Mouse (Mus musculus) adrenal gland, adult 2 months (tissue): ENCODE measurements around the gene Slc22a20. TPM values are rescaled to one million over a fixed set of nuclear protein-coding genes. Genes with fewer than 3 reads are reported as not detected.

Source experiments
- DNase-seq: peaks from one replicate; pipeline ENCODE4 v3.0.0; 2021
- long read RNA-seq: library from polyadenylated mRNA; stranded (forward); transcript quantifications from one replicate; pipeline ENCODE4 v2.0.0, GENCODE M21; 2021
- polyA plus RNA-seq: library from polyadenylated mRNA; depleted of rRNA; stranded (reverse); fragments of >200 nt; gene quantifications from 2 replicates; pipeline ENCODE4 v1.2.3, GENCODE M21; 2012; rRNA removed
- total RNA-seq, 2 experiments: library from RNA; stranded (reverse); gene quantifications; 2 replicates each; pipeline ENCODE4 v1.2.3; 2021

Gene Slc22a20
- not detected for total RNA-seq
- not detected in 2 replicates for polyA plus RNA-seq
- long read RNA-seq, result 0 reads

- DNase-seq, result no peak
Measured at GRCm38 (mm10) chr19:5986043-5986442, at the start of gene Slc22a20. Gene Slc22a20 (minus strand): TSS chr19:5986143.

- no peak for DNase-seq
Measured at GRCm38 (mm10) chr19:6030520-6031280, 44.8 kb upstream of the Slc22a20 start.

DNA sequence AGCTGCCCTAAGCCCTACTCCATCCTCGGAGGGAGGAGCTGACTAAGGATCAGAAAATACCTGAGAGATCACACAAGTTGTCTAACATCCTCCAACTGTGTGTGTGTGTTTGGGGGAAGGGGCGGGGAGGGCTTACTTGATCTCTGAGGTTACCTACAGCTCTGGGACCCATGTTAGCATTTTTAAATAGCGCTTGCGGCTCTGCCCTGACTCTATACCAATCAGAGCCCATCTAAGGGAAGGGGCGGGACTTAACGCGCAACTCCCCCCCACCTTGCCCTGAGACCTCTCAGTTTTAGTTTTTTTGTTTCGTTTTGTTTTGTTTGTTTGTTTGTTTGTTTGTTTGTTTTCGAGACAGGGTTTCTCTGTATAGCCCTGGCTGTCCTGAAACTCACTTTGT is 43.5 kb upstream of the Slc22a20 start:
- no peak for DNase-seq

DNA sequence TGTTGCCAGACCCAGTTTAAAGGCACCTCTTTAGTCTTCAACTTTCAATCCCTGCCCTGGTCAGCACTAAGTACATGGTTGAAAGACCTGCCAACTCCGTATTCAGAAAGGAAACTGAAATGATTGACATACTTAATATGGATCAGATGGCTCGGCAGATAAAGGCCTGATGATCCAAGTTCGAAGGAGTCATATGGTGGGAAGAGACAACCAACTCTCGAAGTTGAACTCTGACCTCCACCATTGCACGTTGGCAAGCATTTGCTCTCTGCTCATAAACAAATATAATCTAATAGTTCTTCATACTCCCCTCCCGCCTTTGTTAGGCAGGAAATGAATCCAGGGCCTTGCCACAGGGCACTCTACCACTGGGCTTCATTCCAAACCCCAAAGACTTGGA is 43.0 kb upstream of the Slc22a20 start:
- no peak for DNase-seq

DNA sequence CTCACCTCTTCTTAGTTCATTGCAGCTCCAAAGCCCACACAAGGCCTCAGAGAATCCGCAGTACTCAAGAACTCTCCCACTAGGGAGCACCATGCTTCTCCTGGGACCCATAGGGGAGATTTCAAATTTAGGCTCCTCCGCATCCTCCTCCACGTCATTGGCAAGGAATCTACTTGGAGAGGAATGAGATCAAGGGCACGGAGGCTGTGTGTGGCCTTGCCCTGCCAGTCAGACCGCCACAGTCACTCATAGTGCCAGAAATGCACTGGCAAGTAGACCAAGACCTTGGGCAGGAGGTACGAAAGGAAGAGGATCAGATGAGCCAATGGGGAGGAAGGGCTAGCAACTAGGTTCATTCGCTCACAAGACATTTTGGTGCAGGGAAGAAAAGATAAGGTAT is 38.0 kb upstream of the Slc22a20 start:
- peak; percentile 88 for DNase-seq

- no peak for DNase-seq
Measured at GRCm38 (mm10) chr19:6023059-6023458, 37.1 kb upstream of the Slc22a20 start.

- DNase-seq, result no peak
Measured at GRCm38 (mm10) chr19:6020276-6020675, 34.3 kb upstream of the Slc22a20 start.

- peak; percentile 86 for DNase-seq
Measured at GRCm38 (mm10) chr19:6018142-6019089, 32.5 kb upstream of the Slc22a20 start.

GRCm38 (mm10) chr19:6016532-6016931 is 30.6 kb upstream of the Slc22a20 start:
- DNase-seq, result no peak

GRCm38 (mm10) chr19:6015511-6016315 is 29.8 kb upstream of the Slc22a20 start, which contains the start of gene Capn1:
Gene Capn1 (minus strand): TSS chr19:6015897.
- DNase-seq, result peak; percentile 86

- DNase-seq, result peak; percentile 78
Measured at GRCm38 (mm10) chr19:6014991-6015510, 29.1 kb upstream of the Slc22a20 start.

- no peak for DNase-seq
Measured at GRCm38 (mm10) chr19:6013691-6014090, 27.7 kb upstream of the Slc22a20 start.

- DNase-seq, result no peak
Measured at GRCm38 (mm10) chr19:6009137-6009536, 23.2 kb upstream of the Slc22a20 start.

DNA sequence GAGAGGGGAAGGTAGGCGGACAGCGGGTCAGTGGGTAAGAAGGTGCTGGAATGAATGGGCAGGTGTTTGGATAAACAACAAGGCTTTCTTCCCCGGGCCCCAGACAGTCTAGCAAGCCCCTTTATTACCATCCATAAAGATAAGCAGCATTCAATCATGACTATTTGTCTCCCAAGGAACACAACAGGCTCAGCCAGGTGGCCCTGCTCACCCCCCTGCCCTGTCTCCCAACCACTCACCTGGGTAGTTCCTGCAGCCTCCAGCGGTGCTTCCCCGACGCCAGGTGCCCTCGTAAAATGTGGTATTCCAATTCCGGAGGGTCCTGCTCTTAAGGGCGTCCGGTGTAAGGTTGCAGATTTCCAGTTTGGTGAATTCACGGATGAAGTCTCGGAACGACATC is 21.1 kb upstream of the Slc22a20 start:
- DNase-seq, result no peak

DNA sequence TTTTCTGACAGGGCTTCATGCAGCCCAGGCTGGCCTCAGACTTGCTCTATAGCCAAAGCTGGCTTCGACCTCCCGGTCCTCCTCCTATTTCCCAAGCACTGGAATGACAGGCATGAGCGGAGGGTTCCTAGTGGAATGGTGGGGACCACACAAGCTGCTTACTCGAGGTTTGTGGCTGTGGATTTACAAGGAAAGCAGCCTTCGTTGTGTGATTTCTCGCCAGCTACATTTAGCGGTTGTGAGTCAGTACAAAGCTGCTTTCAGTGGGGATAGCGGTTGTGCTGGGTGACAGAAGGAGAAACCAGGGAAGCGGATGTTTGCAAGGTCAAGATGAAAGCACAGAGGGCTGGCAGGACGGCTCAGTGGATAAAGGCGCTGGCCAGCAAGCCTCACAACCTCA is 19.6 kb upstream of the Slc22a20 start:
- peak; percentile 25 for DNase-seq

DNA sequence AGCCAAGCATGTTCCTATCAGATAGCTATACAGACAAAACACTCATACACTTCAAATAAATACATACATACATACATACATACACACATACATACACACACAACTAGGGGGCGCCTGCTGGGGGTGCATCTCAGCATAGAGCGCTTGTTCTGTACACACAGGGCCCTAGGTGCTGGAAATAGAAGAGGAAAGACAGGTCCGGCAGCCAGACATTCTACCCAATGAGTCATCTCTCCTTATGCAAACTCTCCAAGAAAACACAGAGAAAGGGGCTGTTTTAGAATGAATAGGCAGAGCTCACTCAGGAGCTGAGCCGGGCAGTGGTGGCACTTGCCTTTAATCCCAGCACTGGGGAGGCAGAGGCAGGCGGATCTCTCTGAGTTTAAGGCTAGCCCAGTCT is 14.0 kb upstream of the Slc22a20 start:
- no peak for DNase-seq

GRCm38 (mm10) chr19:5998180-5998579 is 12.2 kb upstream of the Slc22a20 start:
- DNase-seq, result no peak

DNA sequence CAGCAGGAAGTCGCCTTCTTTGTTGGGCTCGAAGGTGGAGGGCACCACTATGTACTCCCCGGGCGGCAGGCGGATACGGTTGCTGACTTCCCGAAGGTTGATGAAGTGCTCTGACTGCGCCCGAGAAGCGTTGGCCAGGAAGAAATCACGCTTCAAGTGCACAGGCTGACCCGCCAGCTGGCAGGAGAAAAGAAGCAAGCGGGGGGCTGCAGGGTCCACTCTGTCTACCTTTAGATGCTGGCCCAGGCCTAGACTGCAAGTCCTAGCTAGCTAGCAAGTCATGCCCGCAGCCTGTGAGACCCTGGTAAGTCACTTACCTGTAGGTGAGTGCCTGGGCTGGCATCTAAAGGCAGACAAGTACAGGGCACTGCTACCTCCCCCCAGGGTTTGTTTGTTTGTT is 8.8 kb upstream of the Slc22a20 start:
- DNase-seq, result no peak

GRCm38 (mm10) chr19:5992012-5992411 is 6.1 kb upstream of the Slc22a20 start:
- no peak for DNase-seq

GRCm38 (mm10) chr19:5991467-5991866 is 5.5 kb upstream of the Slc22a20 start:
- no peak for DNase-seq

DNA sequence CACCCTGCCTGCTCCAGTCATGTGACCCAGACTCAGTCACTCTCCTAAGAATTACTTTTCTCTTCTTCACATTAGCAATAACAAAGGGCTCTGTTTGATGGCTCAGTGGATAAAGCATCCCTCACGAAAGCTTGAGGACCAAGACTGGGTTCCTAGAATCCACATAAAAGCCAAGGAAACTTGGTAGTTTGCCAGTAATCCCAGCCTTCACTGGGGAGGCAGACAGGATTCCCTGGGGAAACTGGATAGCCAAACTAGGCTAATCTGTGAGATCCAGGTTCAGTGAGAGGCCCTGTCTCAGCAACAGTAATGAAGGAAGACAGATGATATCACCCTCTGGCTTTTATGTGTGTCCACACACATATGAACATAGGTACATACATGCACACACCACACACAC is 5.0 kb upstream of the Slc22a20 start:
- no peak for DNase-seq

DNA sequence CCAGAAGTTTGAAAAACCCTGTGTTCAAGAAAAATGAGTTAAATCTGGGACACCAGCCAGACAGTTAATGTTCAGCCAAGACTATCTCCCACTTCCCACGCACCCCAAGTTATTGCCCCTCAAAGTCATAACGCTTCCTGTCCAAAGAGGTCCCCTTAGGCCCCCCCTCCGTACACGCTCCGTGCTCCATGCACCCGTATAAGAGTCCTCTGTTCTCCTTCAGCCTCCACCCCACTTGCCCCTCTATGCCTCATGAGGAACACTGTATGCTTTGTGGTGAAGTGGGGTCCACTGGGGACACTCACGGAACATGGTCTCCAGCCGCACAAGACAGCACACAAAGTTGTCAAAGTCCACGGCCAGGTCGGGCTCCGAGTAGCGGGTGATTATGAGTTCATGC is 4.1 kb upstream of the Slc22a20 start:
- DNase-seq, result no peak
